Mouse (Mus musculus) midbrain, embryonic 15.5 days (tissue): ENCODE results near the gene Slc25a19. TPM values are rescaled to one million over a fixed set of nuclear protein-coding genes. Genes with fewer than 3 reads are reported as not detected.
A peak's percentile ranks its signal among the peaks of the same experiment; 100 is the strongest.

Source experiments
- ATAC-seq: fragments of 200-750 bp; cut with Nextera tagmentation; replicated peaks from 2 replicates; pipeline ENCODE4 v1.8.0; 2017; ENCODE audit warnings: moderate TSS enrichment
- H3K27ac ChIP-seq: fragments of 300-500 bp; sonication (generic); 2 replicates; pipeline ENCODE4 v1.5.1; 2015; ENCODE audit warnings: mild to moderate bottlenecking, inconsistent platforms
- H3K27me3 ChIP-seq: fragments of 300-500 bp; sonication (generic); replicated peaks from 2 replicates; pipeline ENCODE4 v1.6.1; 2015; ENCODE audit warnings: inconsistent platforms
- H3K36me3 ChIP-seq: fragments of 300-500 bp; sonication (generic); replicated peaks from 2 replicates; pipeline ENCODE4 v1.6.1; 2015; ENCODE audit warnings: inconsistent platforms
- H3K4me1 ChIP-seq: fragments of 300-500 bp; sonication (generic); 2 replicates; pipeline ENCODE4 v1.6.1; 2015; ENCODE audit warnings: inconsistent platforms
- H3K4me2 ChIP-seq: fragments of 300-500 bp; sonication (generic); 2 replicates; pipeline ENCODE4 v1.6.1; 2015; ENCODE audit warnings: inconsistent platforms, mild to moderate bottlenecking, moderate library complexity
- H3K4me3 ChIP-seq: fragments of 300-500 bp; sonication (generic); 2 replicates; pipeline ENCODE4 v1.5.1; 2015; ENCODE audit warnings: mild to moderate bottlenecking, inconsistent platforms
- H3K9ac ChIP-seq: fragments of 300-500 bp; sonication (generic); 2 replicates; pipeline ENCODE4 v1.6.1; 2015; ENCODE audit warnings: mild to moderate bottlenecking, inconsistent platforms
- H3K9me3 ChIP-seq: fragments of 300-500 bp; sonication (generic); 2 replicates; pipeline ENCODE4 v1.6.1; 2016; ENCODE audit warnings: inconsistent platforms
- WGBS: fragments of 180-500 bp; shearing (Covaris S2); methylation state at CpG from one replicate; pipeline ENCODE4 v1.1.7; 2015; ENCODE audit warnings: mixed read lengths; 5-methylcytosine and 5-hydroxymethylcytosine counted together
- polyA plus RNA-seq: library from polyadenylated mRNA; unstranded; fragments of >200 nt; fragmentation: Nextera tagmentation; extraction: Ambion mirVana; gene quantifications from 2 replicates; pipeline ENCODE4 v1.2.1, GENCODE M21; 2015

The Slc25a19 gene
- polyA plus RNA-seq, 1 experiment from 2014 or later = 43.5 TPM

DNA sequence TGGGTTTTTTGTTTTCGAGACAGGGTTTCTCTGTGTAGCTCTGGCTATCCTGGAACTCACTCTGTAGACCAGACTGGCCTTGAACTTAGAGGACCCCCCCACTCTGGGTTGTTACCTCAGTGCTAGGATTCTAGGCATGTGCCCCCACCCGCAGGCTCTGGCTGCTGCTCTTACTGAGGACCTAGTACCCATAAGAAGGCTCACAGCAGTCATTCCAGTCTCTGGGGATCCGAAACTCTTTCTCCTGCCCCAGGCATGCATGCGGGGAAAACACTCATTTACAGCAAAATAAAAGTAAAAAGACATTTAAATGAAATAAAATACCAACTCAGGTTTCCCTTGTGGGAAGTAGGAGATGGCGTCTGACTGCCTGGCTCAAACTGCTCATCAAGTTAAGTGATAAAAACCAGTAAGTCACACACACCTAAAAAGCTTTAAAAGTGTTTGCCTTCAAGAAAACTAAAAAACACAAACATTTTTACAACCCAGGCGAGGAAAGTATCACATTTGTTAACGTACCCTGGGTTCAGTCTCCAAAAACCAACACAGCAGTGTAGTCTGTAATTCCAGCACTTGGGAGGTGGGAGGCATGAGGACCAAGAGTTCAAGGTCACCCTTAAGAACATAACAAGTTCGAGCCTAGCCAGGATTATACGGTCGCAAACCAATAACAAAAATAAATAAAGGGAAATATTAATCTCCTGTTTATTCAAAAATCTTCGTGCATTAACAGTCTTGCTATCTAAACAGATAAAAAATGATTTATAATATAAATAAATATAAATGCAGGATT lies 1.1 kb downstream of the Slc25a19 start:
- Histone ChIP-seq H3K27me3 (no peaks in the 10 kb centered on the region), H3K4me1 (peaks cover 9% of the 10 kb centered on the region), H3K27ac (no peak overlapping the region), H3K36me3 (peaks cover 12% of the 10 kb centered on the region; the same call in 1 of the 2 replicates), H3K4me3 (peak overlapping the region; percentile 71), H3K4me2 (peak overlapping the region; percentile 84), H3K9me3 (no peaks in the 10 kb centered on the region), H3K9ac (peak overlapping the region; percentile 61)
- WGBS = 59% methylated on average over 11 of the region's 11 CpGs
- no peak for ATAC-seq

DNA sequence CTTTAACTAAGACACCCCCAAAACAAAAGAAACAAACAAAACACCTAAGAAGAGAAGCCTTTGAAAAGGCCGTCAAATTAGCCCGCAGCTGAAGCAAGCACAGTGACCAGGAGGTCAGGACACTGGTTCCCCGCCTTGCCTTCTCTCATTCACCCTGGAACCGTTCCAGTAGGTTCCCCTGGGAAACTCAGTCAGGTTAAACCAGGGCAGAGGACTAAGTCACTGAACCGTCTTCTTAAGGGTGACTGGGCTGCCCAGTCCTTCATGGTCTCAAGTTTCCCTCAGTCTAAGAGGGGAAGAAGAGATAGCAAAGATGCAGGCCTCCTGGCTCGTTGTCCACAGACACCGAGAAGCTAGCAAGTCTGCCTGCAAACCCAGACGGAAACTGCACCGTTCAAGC lies 2.2 kb downstream of the Slc25a19 start:
- Histone ChIP-seq H3K27me3 (no peaks in the 10 kb centered on the region), H3K36me3 (peaks cover 17% of the 10 kb centered on the region; the same call in 1 of the 2 replicates), H3K4me2 (no peak overlapping the region), H3K9me3 (no peaks in the 10 kb centered on the region), H3K4me1 (peaks cover 9% of the 10 kb centered on the region), H3K9ac (no peak overlapping the region), H3K4me3 (no peak overlapping the region), H3K27ac (no peak overlapping the region)
- ATAC-seq = no peak
- 84% methylated on average over 9 of the region's 9 CpGs for WGBS

DNA sequence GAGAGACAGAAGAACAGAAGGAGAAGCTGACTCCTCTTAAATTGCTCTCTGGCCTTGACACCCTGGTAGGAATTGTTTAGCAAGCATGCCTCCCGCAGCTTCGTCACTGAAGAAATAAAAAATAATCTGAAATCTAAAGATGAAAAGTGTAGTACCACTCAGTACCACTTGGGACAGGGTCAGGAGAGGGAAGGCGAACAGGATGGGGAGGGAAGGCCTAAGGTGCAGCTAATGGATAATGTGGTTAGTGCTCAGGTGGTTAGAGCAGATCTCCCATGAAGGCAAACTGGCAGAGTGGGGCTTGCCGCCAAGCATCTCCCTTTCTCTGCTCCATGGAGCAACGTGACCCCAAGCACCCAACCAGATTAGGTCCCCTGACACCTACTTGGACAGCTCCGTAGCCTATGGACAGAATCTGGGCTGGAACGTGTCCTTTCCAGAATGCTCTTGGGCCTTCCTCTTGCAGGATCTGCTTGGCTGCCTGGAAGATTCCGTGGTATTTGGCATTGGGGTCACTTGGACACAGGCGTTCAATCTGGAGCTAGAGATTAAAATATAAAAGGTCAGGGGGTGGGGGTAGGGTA lies 4.5 kb downstream of the Slc25a19 start:
- Histone ChIP-seq H3K4me2 (no peak overlapping the region), H3K27me3 (no peaks in the 10 kb centered on the region), H3K27ac (no peak overlapping the region), H3K4me3 (no peak overlapping the region), H3K9me3 (no peaks in the 10 kb centered on the region), H3K9ac (no peak overlapping the region), H3K4me1 (peaks cover 9% of the 10 kb centered on the region), H3K36me3 (peaks cover 30% of the 10 kb centered on the region)
- no peak for ATAC-seq
- WGBS = 73% methylated on average over 9 of the region's 9 CpGs

DNA sequence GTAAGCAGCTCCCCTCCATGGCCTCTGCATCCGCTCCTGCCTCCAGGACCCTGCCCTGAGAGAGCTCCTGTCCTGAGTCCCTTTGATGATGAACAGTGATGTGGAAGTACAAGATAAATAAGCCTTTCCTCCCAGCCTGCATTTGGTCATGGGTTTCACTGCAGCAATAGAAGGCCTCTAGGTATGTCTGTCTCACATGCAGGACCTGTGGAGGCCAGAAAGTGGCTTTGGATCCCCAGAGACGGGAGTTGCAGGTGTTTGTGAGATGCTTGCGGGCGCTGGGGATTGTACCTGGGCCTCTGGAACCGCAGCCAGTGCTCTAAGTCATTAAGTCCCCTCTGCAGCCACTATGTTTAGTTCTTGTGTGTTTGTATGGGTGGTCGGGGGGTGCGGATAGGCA lies 8.1 kb downstream of the Slc25a19 start:
- ATAC-seq = no peak
- WGBS = 97% methylated on average over 7 of the region's 7 CpGs
- Histone ChIP-seq H3K4me2 (no peak overlapping the region), H3K4me1 (no peaks in the 10 kb centered on the region), H3K27ac (no peak overlapping the region), H3K9me3 (no peaks in the 10 kb centered on the region), H3K4me3 (no peak overlapping the region), H3K36me3 (peaks cover 40% of the 10 kb centered on the region), H3K9ac (no peak overlapping the region), H3K27me3 (0 out of 2 replicates have a peak, but pooled peaks cover 3% of the 10 kb centered on the region)

DNA sequence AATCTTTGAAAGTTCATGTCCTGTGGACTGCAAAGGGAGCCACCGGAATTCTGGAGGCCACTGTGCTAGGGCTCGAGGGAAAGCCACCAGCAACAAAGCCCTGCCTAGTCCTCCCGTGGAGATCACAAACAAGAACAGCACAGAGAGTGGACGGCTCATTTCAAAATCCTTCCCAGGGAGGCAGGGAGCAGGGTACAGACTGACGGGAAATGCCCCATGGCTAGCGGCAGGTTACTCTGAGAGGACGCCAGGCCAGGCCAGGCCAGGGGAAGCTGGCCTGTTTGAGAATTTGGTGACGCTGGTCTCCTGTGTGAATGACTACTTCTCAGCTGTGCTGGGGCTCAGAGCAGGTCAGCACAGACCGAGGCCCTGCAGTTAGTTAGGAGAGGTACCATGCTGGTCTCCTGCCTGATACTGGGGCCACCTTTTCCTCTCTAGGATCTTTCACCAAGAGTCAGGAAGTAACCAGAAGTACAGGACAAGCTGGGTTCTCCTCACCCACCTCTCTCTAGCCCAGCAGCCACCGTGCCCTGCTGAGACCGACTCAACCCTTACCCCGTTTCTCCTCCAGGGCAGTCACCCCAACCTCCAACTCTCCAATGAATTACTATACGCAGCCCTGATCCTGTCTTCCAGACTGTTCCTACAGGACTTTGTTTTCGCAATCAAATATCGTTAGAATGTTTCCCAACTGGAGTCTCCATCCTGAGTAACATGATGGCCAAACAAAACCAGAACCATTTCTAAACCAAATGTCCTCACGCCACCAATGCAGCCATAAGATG lies 9.2 kb downstream of the Slc25a19 start:
- Histone ChIP-seq H3K9ac (no peak overlapping the region), H3K36me3 (peaks cover 40% of the 10 kb centered on the region), H3K4me1 (no peaks in the 10 kb centered on the region), H3K9me3 (no peaks in the 10 kb centered on the region), H3K4me3 (no peak overlapping the region), H3K4me2 (no peak overlapping the region), H3K27me3 (0 out of 2 replicates have a peak, but pooled peaks cover 11% of the 10 kb centered on the region), H3K27ac (no peak overlapping the region)
- ATAC-seq = no peak
- WGBS = 87% methylated on average over 16 of the region's 16 CpGs

DNA sequence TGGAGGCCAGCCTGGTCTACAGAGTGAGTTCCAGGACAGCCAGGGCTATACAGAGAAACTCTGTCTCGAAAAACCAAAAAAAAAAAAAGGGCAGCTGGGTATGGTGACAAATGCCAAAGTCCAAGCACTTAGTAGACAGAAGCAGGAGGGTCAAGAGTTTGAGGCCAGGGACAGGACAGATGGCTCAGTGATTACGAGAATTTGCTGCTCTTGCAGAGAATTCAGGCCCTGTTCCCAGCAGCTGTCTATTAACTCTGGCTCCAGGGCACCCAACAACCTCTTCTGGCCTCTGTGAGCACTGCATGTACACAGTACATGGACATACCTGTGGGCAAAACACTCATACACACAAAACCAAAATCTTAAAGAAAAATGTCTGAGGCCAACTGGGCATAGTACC lies 10.1 kb downstream of the Slc25a19 start:
- H3K27ac ChIP-seq = no peak overlapping the region
- no peak overlapping the region for H3K4me2 ChIP-seq
- no peaks in the 10 kb centered on the region for H3K9me3 ChIP-seq
- 88% methylated on average over 2 of the region's 2 CpGs for WGBS
- H3K4me3 ChIP-seq = no peak overlapping the region
- H3K36me3 ChIP-seq = peaks cover 37% of the 10 kb centered on the region
- H3K27me3 ChIP-seq = peaks cover 17% of the 10 kb centered on the region; the same call in 1 of the 2 replicates
- H3K9ac ChIP-seq = no peak overlapping the region
- ATAC-seq = no peak
- peaks cover 6% of the 10 kb centered on the region; the same call in 1 of the 2 replicates for H3K4me1 ChIP-seq

DNA sequence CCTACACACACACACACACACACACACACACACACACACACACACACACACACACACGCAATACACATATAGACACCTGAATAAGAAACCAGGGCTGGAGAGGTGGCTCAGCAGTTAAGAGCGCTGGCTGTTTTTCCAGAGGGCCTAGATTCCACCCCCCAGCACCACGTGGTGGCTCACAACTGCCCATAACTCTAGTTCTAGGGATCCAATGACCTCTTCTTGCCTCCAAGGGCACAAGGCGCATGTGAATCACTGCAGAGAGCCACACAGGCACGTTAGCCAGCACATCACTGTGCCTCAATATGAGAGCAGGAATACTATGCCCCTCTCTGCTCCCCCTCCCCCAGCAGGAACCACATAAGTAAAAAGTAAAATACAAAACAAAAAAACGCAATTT lies 11.2 kb downstream of the Slc25a19 start:
- peaks cover 17% of the 10 kb centered on the region; the same call in 1 of the 2 replicates for H3K27me3 ChIP-seq
- WGBS = 88% methylated on average over 6 of the region's 6 CpGs
- H3K4me1 ChIP-seq = peaks cover 14% of the 10 kb centered on the region
- ATAC-seq = no peak
- H3K4me3 ChIP-seq = no peak overlapping the region
- H3K27ac ChIP-seq = no peak overlapping the region
- H3K4me2 ChIP-seq = no peak overlapping the region
- H3K9me3 ChIP-seq = no peaks in the 10 kb centered on the region
- H3K9ac ChIP-seq = no peak overlapping the region
- peaks cover 28% of the 10 kb centered on the region; the same call in 1 of the 2 replicates for H3K36me3 ChIP-seq

DNA sequence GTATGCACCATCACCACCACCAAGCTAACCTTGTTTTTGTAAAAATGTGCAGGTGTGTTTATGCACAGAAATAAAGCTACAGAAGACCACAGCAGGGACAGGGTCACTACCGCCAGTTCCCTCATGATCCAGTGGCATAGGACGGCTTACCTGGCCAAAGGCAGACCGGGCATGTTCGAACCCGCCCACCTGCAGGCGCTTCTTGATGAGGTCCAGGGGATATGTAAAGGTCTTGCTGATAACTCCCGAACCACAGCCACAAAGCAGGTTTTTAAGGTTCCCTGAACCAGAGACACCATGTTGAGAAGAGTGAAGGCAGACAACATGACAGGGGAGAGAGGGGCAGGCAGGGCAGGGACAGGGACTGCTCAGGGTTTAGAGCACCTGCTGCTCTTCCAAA lies 11.7 kb downstream of the Slc25a19 start:
- Histone ChIP-seq H3K36me3 (peaks cover 27% of the 10 kb centered on the region; the same call in 1 of the 2 replicates), H3K9me3 (no peaks in the 10 kb centered on the region), H3K4me2 (no peak overlapping the region), H3K9ac (no peak overlapping the region), H3K27ac (no peak overlapping the region), H3K4me3 (no peak overlapping the region), H3K27me3 (peaks cover 17% of the 10 kb centered on the region; the same call in 1 of the 2 replicates), H3K4me1 (peaks cover 17% of the 10 kb centered on the region)
- no peak for ATAC-seq
- WGBS = 92% methylated on average over 7 of the region's 7 CpGs

DNA sequence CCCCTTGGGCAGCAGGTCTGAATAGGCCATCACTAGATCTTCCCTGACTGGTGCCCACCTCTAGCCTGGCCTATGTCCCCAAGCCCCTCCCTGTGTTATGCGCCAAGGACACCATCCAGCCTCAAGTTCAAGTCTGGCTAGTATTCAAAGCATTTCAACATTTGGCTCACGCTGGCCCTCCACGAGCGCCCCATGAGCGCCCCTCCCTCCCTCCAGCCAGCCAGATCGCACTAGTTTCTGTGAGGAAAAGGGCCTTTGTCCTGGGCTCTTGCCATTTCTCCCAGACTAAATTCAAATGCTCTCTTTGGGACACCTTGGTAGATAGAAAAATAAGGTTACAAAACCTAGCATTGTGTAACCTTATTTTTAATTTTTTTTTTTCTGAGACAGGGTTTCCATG lies 12.2 kb downstream of the Slc25a19 start:
- WGBS = 93% methylated on average over 6 of the region's 6 CpGs
- H3K4me3 ChIP-seq = no peak overlapping the region
- peaks cover 20% of the 10 kb centered on the region; the same call in 1 of the 2 replicates for H3K27me3 ChIP-seq
- ATAC-seq = no peak
- no peaks in the 10 kb centered on the region for H3K9me3 ChIP-seq
- no peak overlapping the region for H3K27ac ChIP-seq
- no peak overlapping the region for H3K4me2 ChIP-seq
- peaks cover 22% of the 10 kb centered on the region; the same call in 1 of the 2 replicates for H3K36me3 ChIP-seq
- H3K4me1 ChIP-seq = peaks cover 17% of the 10 kb centered on the region
- no peak overlapping the region for H3K9ac ChIP-seq

DNA sequence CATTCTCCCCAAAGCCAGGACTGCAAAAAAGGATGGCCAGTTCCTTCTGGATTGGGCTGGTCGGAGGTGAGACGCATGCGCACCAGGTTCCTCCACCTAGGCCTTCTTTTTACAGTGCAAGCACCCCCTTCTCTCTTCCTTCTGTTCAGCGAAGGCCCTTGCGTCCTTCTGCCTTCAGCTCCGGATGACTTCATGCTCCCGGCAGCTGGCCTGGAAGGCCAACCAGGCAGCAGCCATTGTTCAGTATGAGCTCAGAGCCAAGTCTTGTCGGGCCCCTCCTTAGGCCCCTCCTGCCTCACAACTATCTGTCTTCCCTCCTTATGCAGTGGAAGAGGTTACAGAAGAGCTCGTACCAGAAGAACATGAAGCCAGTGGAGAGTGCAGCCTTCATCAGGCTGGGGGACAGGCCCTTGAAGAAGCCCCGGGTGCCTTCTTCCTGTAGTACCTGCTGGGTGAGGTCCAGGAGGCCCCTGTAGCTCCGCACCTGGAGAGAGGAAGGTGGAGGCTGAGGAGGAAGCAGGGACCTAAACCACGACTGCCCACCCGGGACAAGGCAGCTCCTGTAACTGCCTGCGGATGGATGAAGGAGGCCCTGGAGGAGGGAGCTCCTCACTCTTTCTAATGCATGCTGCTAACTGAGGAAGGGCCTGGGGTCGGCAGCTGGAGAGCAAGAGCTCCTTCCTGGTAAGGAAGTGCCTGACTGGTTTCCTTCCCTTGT lies 12.8 kb downstream of the Slc25a19 start:
- Histone ChIP-seq H3K36me3 (peaks cover 16% of the 10 kb centered on the region; the same call in 1 of the 2 replicates), H3K9me3 (no peaks in the 10 kb centered on the region), H3K4me3 (no peak overlapping the region), H3K9ac (no peak overlapping the region), H3K4me2 (no peak overlapping the region), H3K4me1 (peaks cover 17% of the 10 kb centered on the region), H3K27ac (no peak overlapping the region), H3K27me3 (peaks cover 20% of the 10 kb centered on the region; the same call in 1 of the 2 replicates)
- 81% methylated on average over 15 of the region's 15 CpGs for WGBS
- ATAC-seq = no peak

DNA sequence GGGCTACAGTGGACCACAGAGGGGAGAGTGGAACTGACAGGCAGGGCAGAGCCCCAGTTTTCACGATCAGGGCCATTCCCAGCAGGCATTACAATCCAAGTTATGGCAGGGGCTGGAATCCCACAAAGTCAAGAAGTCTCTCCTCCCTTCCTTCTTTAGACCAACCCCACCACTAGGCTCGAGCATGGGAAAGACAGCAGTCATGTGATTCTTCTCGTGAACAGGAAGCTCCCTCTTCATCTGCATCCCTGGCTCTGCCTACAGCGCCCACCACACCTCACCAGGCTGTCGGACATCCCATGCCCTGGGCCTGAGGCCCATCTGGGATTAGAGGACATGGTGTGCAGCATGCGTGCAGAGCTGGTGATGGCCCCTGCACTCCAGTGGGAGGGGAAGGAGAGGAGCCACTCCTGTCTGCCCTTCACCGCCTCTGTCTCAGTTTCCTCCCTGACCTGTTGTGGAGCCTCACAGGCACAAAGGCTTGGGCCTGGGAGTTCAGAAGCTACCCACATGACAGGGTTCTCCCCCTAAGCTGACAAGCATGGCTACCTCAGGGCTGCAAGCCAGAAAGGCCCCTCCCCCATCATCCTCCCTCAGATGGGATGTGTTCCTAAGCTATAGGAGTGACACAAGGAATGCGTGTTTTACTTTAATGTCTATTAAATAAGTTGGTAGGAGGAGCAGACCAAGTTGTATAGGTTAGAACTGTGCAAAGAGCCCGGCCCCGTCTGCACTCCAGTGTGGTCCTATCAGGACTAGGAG lies 13.6 kb downstream of the Slc25a19 start:
- Histone ChIP-seq H3K36me3 (peaks cover 11% of the 10 kb centered on the region; the same call in 1 of the 2 replicates), H3K9ac (no peak overlapping the region), H3K9me3 (no peaks in the 10 kb centered on the region), H3K4me3 (no peak overlapping the region), H3K4me1 (peaks cover 17% of the 10 kb centered on the region), H3K27ac (no peak overlapping the region), H3K27me3 (peaks cover 20% of the 10 kb centered on the region; the same call in 1 of the 2 replicates), H3K4me2 (no peak overlapping the region)
- 76% methylated on average over 10 of the region's 10 CpGs for WGBS
- ATAC-seq = no peak
